Mouse (Mus musculus) spleen, embryonic (tissue): ENCODE measurements around the gene Lce6a.

Source experiments
- CTCF ChIA-PET: fragments of 350-600 bp; sonication (Branson Sonifier 250); formaldehyde crosslinking; loops from one replicate; lab custom pipeline; 2022; lab: Charles Lee

Lce6a gene

DNA sequence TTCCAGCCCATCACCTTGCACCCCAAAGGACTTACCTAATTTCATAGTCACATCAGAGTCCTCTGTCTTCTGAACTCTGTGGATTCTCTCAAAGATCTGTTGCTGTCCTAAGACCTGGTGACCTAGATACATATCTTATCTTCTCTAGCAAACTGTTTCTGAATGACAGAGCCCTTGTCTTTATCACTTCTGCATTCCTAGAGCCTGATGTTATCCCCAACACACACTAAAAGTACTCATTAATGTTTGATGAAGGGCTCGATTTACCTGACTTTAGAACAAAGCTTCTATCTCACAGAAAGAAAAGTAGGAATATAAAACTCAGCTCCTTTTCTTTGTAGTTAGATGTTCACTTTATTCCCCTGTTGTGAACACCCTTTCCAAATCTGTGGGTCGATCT lies at the start of gene Lce6a:
Lce6a (minus strand) TSS at position 101 of the 400 bp plus-strand sequence.
- CTCF ChIA-PET = no interaction called here

DNA sequence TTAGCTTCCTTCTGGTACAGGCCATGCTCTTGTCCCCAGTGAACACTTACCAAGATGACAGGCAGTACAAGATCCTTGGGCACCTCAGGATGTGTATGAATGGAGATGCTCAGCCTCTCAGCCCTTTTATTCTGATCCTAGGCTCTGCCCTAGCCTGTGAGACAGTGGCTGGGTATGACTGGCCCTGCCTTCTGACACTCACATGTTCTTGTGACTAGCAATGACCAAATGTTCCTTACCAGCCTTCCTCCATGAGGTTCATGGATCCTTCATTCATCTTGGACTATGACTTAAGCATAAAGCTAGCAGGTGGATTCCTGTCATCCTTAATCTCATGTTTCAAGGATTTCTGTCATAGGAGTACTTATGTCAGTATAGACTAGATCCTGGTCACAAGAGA lies 48.8 kb upstream of the Lce6a start, which contains the start of gene Lce1a2:
Lce1a2 (minus strand) TSS at position 101 of the 400 bp plus-strand sequence.
- CTCF ChIA-PET = no interaction called here

DNA sequence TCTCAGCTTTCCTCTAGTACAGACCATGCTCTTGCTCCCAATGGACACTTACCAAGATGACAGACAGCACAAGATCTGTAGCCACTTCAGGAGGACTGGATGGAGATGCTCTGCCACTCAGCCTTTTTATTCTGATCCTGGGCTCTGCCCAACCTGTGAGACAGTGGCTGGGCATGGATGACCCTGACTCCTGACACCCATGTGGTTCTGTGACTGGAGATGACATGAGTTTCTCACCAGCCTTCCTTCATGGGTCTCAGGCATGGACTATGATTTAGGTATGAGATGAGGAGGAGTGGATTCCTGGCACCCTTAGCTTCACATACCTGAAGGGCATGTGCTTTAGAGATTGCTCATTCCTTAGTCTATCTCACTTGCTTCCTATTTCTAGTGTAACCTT lies 35.4 kb upstream of the Lce6a start, which contains the start of gene Lce1b:
Lce1b (minus strand) TSS at position 101 of the 400 bp plus-strand sequence.
- CTCF ChIA-PET = no interaction called here

DNA sequence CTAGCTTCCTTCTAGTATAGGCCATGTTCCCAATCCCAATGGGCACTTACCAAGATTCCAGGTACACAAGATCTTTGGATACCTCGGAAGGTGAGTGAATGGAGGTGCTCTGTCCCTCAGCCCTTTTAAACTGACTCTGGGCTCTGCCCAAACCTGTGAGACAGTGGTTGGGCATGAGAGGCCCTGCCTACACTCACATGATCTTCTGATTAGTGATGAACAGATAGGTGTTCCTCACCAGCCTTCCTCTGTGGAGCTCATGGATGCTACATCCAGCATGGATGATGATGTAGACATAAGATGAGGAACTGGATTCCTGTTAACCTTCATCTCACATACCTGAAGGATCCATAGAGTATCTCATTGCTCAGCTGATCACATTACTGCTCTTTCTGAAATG lies 26.7 kb upstream of the Lce6a start, which contains the start of gene Lce1a1:
Lce1a1 (minus strand) TSS at position 101 of the 400 bp plus-strand sequence.
- CTCF ChIA-PET = no interaction called here

DNA sequence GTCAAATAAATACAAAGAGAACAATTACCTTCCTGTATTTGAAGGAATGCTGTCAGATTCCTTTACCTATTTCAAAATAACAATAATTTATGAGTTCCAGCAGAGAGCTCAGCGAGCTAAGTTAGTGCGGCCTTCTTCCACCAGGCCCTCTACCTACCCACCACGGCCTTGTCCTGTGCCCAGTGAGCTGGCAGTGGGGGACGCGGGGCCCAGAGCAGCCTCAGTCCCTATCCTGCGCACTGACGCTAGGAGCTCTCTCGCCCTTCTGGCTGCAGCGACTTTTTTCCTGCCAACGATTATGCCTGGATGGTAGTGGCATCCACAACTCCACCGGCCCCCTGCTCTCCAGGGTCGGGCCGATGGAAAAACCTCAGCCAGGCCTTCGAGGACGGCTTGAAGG lies 18.4 kb upstream of the Lce6a start:
- CTCF ChIA-PET = no interaction called here

DNA sequence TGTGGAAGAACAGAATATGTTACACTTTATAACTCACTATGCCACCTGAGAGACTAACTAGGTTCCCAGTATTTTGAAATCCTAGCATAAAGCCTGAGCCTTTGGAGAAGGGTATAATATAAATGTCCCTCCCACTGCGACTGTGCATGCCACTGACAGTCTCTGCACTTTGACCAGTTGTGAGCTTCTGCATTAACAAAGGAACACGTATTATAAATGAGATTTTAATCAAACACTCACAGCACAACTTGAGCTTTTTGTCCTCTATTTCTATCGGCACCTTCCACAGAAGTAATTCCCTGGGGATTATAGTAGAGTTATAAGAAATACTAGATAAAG lies 17.2 kb upstream of the Lce6a start:
- CTCF ChIA-PET = no interaction called here

DNA sequence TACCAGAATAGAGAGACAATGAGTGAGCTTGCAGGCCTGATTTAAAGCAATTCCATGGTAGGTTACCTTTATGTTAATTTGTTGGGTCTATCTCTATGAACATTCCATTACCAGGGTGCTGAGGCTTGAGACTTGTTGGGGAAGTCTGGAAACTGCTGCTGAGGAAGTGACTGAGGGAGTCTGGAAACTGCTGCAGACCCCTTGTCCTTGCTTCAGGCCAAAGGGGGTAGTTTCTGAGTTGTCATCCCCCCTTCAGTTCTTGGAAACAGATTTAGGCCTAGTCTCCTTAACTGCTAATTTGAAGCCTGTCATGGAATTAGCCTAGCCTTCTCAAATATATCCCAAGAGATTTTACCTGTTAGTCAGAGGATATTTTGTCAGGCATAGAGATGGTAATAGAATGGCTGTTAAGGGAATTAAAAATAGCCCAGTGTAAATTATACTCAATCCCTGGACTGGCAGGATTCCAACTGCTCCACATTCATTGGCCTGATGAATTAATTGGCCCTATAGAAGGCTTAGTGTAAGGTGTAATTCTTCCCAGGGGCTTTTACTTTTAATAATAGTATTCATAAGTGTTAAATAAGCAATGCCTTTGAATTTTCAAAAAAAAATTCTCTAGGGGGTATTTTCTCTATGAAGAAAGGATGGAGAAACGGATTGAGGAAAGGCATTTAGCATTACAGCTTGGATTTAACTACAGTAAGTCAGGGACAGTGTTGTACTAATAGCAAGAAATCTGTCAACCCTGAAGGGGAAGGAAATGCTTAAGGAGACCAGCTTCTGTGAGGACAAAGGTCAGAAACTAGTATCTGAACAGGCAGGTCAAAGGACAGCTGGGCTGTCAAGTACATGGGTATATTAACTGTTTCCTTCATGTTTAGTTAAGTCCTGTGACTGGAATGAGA lies 16.5 kb upstream of the Lce6a start:
- CTCF ChIA-PET = no interaction called here

DNA sequence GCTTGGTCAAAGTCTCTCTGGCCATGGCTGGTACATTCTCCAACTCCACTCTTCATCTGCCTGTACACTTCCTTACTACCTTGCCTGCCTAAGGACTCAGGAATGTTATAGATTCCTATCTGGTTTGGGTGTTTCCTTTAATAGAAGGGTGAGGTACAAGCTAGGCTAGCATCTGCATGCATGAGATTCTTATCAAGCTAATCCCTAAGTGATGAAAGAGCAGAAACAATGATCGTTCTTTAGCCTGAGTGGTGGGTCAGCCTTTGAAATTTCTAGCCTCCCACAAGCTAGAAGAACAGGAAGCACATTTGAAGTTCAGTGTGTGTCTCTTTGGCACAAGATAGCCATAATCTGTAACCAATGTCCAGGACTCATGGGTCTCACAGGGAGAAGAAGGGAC lies 11.7 kb downstream of the Lce6a start:
- CTCF ChIA-PET = no interaction called here

DNA sequence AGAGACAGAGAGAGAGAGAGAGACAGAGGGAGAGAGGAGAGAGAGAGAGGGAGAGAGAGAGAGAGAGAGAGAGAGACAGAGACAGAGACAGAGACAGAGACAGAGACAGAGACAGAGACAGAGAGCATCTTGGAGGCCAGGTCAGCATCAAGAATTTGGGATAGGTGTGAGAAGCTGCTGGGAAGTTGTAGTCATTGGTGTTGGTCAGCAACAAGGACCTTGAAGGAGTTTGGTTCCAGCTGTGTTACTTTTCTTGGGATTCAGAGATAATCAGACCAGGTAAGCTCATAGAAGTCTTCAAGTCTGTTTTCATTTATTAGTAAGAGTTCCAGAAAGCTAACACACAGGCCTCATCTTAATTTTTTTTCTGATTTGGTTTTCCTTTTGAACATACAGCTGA lies 14.1 kb downstream of the Lce6a start, which contains the start of gene 2210017I01Rik:
2210017I01Rik (minus strand) TSS at position 101 of the 400 bp plus-strand sequence.
- CTCF ChIA-PET = no interaction called here

DNA sequence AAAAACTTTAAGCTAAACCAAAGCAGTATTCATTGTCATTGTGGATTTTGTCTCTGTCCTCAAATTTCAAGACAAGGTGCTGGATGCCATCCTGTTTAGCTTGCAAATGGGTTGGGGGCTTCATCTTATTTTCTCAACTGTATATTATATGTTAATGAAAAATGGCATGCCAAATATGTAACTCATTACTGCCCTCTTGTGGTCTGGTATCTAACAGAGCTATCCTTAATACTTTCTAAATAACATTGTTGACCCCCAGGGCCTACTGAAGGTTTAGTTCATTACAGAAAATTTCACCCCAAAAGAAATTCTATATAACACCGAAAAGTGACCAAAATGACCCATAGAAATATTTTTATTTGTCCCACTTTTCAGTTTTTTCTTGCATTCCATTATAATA lies 19.3 kb downstream of the Lce6a start:
- CTCF ChIA-PET = no interaction called here

DNA sequence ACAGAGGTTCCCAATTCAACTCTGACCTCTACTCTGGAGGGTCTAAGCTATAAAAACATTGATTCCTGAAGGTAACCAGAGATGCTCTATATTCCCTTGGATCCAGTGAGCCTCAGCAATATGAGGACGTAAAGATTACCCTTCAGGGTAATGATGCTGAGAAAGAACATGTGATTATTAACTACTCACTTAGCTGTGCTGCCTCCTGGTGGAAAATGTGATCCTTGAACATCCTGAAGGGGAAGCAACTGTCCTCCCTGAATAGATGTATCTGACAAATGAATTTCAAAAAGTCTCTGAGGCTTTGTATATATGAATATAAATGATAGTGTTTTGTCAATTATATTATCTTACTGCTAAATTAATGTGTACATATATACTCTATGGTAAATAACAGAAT lies 21.0 kb downstream of the Lce6a start:
- CTCF ChIA-PET = no interaction called here

DNA sequence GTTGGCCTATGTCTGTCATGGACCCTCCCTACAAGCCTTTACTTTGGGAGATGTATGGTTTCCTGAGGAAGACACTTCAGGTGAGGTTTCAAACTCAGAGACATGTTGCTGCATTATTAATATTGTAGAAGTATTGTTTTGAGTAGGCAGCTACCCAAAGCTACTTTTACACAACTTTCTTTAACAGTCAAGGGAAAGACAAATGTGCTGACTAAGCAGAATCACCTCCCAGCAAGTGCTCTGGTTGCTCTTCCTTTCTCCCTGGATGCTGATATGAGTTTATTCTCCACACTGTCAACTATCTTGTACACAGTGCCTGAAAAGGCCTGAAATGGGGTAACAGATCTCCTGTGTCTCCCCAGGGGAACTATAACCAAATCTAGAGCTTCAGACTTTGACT lies 21.5 kb downstream of the Lce6a start:
- CTCF ChIA-PET = no interaction called here

DNA sequence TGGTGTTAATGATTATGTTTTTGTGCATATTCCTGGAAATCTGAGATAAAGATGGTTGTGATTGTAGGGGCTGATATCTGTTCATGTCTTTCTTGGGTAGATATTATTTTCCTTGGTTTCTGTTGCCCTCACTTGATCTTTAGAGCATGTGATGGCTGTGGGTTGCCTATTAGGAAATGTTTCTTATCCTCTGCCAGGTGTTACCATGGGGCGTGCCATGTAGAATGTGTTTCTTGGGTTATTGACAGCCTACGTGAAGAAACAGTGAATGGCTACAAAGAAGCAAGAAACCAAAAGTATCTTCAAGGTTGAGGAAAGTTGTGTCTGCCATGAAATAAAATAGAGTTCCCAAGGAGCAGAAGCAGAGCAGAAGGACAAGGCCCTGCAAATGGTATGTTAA lies 23.0 kb downstream of the Lce6a start:
- CTCF ChIA-PET = no interaction called here

DNA sequence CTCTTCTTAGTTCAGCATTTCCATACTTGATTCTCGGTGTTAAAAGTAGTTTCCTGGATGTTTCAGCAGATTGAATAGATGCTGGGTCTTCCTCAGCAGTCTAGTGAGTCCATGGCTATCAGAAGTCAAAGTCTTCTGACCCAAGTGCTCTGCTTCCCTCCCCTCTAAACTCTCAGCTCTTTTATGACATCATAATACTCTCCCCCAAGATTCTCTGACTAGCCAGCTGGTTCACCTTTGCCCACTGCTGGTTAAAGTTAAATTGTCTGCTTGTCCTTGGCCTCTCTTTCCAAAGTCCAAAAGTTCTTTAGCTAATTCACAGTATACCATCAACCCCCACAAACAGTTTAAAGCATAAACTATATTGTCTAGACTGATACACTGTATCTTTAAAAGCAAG lies 32.6 kb downstream of the Lce6a start, which contains the start of gene Smcp:
Smcp (minus strand) TSS at position 140 of the 400 bp plus-strand sequence.
- CTCF ChIA-PET = no interaction called here

DNA sequence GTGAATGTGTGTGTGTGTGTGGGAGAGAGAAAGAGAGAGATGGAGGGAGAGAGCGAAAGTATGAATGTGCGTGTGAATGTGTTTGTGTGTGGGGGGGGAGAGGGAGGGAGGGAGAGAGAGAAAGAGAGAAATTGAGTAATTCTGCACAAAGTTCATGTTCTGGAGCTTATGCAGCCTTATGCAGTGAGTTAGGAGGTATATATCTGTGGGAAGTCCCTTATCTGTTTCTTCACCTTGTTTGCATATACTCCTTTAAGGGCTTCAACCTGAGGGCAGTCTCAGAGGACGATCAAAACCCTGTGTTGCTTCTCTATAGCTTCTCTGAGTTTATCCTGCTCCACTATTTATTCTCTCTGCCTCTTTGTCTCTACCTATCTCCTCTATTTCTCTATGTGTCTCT lies 34.3 kb downstream of the Lce6a start:
- CTCF ChIA-PET = no interaction called here

DNA sequence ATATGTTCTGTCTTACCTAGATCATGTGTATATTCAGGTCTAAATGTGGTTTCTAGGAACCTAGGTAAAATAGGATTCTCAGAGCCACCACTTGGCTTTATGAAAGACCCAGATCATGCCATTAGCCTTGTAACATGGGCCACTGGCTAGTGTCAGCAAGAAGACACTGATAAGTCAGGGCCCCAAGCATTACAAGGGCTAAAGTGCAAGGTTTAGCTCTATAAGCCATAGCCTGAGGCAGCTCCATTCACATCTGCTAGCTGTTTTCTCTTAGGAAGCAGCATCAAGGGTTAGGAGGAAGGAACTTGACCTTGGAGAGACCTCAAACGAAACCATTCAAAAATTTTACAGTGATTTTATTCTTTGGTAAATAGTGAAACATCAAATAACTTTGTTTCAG lies 36.4 kb downstream of the Lce6a start:
- CTCF ChIA-PET = no interaction called here

DNA sequence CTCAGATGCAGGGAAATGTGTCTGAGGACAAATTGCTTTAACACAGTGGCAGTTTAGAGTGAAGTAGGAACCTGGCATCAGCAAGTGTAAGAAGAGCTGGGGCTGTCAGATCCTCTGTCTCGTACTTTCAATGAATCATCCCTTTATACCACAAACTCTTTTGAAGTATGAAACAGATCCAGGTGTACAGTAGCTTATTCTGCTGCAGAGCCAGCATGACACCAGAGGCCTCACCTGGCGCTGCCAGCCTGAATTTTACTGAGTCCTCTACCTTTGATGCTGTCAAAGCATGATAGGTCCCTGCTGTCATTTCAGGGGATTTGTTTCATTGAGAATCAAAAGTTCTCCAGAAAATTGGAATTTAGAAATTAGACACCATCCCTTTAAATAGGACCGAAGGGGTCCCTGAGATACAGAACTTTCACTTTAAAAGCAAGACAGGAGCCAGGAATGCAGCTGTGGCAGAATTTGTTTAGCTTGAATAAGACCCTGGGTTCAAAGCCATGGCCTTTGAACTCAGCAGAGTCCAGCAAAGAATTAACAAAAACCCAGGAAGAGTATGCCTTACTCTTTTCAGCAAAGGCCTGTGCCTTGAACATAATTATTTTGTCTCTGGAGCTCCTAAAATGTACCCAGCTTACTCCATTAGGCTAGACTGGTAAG lies 38.2 kb downstream of the Lce6a start:
- CTCF ChIA-PET = no interaction called here

DNA sequence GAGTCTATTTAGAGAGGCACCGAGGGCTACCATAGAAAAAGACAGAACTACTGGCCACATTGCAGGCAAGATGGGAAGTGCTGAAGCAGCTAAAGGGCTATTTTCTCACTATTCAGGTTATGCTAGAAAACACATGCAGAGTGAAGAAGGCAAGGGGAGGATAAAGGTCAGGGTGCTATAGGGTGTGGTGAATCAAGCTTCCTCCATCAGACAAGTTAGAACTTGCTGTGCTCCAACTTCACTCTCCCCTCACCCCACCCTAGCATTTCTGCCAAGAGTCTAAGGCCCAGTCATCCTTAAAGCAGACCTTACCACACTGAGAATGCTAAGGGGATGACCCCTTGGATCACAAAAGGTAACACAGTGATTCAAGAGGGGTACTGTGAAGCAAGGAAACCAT lies 42.0 kb downstream of the Lce6a start:
- CTCF ChIA-PET = no interaction called here

DNA sequence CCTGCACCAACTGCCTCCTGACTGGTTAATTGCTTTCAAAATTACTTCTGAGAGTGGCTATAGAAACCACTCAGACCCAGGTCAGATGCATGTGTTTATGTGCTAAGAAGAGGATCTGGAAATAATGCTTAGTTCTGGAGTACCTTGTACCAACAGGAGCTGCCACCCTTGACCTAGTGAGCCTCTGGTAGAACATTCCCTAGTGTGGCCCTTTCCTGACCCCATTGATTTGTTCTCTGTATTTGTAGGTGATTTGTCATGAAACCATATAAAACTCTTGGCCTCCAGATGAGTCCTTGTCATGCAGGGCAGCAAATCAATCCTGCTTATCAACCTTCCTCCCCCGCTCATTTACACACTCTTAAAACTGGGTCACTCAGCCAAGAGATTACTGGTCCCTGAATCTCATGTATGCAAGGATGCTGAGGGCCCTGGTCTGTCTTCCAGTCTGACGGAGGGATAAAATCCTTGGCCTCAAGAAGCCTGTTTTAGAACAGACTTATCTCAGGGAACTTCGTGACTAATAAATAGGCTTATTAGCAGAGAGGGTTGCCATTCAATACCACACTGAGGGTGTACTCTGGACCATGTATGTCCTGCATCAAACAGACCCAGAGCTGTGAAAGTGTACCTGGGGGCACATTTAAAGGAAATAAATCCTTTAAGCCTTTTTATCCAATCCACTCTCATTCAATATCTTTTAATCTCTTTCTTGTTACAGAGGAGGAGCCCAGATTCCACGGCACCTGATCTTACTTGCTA lies 42.6 kb downstream of the Lce6a start:
- CTCF ChIA-PET = no interaction called here

DNA sequence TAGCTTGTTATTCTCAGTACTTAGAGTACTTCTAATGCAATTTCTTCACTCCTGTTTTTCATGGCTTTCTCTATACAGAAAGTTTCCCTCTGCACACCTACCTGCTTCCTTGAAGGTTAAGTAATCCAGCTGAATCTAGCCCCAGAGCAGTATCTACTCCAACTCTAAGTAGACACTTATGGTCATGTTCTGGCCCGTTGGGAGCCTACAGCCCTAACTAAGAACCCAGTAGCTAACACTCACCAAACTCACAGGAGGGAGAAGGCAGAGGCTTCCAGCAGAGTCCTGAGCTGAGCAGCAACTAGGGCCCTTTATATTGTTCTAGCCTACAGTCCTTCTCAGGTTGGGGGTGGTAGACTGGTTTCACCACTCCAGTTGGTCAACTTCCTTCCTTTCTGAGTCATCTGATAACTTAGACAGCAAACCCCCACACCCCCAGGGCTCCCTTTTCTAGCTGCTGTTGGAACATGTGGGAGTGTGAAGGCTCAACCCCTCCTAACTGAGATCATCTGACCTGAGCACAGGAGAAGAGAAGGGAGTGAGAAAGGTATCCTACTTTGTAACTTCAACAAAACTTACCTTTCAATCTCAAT lies 47.9 kb downstream of the Lce6a start, which contains the start of gene Ivl:
Ivl (minus strand) TSS at position 287 of the 593 bp plus-strand sequence.
- CTCF ChIA-PET = no interaction called here

DNA sequence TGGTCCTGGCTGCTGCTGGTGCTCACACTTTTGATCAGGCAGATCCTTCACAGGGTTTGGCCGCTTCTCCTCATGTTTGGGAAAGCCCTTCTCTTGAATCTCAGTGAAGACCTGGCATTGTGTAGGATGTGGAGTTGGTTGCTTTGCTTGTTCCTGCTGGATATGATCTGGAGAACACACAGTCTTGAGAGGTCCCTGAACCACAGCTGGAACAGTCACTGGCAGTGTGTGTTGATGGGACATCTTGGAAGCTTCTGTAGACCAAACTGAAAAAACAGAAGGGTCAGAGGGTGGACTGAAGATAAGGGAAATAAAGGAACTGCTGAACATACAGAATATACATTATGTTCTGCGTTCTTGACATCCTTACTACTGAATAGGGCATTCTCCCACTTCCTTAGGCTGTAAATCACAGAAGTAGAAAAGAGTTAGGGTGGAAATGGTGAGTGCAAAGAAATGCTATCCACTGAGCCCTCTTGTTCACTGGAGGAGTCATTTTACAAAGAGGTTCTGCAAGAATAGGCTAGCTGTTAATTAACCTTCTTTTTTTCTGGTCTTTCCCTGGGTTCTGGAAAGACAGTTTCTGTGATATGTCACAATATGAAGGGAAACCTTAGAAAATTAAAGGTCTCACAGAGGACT lies 48.8 kb downstream of the Lce6a start:
- CTCF ChIA-PET = interaction anchor here (0.6 kb wide), 1 partner anchor 202 kb away, joined by 6 read pairs; no protein-coding TSS in a partner anchor
